Mouse (Mus musculus): ENCODE measurements at regions not wholly inside any gene's neighbourhood (a gene's known extent, or its start where the extent isn't known, plus 50 kb on each side); places are given as distances from the start of the nearest gene placed in this dataset.

- no peak for DNase-seq
Observed at GRCm38 (mm10) chr17:84107946-84108686, 79.6 kb downstream of the Zfp36l2 start.

- DNase-seq: no peak
Observed at GRCm38 (mm10) chr17:84107497-84107896, 80.2 kb downstream of the Zfp36l2 start.

DNA sequence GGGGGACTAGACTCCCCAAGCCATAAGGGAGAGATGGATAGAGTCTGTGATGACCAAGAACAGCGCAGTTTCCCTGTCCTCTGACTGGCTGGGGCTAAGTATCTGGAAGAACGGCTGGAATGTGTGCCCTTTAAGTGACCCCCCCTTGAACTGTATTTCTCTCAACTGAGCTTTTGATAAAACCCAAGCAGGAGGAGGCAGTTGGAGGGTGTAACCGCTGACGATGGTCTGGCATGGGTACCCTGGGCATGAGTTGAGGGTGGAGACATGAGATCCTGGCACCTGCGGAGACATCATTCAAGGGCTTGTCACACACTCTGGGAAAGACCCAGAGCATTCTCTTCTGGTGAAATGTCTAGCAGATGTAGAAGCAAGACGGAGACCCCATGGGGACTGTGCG, 83.5 kb downstream of the Zfp36l2 start:
- no peak for DNase-seq

- no peak for DNase-seq
Observed at GRCm38 (mm10) chr17:84103344-84103743, 84.4 kb downstream of the Zfp36l2 start.

- no peak for DNase-seq
Observed at GRCm38 (mm10) chr17:84101652-84102051, 86.1 kb downstream of the Zfp36l2 start.

DNA sequence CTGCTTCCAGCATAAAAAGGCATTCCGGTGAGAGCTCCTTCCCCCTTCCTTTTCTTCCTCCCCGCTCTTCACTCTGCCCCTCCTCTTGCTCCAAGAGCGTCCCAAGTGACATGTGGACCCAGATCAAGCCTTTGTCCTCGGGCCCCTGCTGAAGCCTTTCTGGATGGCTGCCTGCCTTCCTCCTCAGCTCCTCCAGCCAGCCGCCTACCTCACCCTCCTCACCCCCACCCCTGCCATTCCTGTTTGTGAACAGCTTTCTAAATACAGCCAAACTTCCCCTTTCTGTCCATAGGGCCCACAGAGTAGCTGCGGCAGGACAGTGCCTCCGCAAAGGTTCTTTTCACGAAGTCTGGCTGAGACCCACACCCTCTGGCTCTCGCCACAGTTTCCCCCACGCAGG, 87.2 kb downstream of the Zfp36l2 start:
- peak; percentile 49 for DNase-seq

DNA sequence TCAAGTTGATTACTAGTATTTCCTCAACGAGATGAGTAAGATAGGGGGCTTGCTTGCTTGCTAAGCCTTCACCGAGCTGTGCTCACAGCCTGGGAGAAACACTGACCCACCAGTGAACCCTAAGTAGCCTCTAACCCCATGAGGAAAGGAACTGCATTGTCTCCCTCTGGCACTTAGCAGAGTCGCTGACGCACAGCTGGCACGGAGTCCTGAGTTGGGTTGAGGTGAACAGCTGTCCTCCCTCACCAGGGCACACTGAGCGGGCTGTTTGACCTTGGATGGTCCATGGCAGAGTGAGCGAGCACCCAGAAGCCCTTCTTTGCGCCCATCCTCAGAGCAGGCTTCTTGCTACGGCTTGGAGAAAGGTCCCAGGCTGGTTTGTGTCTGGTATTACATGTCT, 88.0 kb downstream of the Zfp36l2 start:
- DNase-seq: peak; percentile 79

GRCm38 (mm10) chr17:84097871-84098430, 89.8 kb downstream of the Zfp36l2 start:
- DNase-seq: no peak

DNA sequence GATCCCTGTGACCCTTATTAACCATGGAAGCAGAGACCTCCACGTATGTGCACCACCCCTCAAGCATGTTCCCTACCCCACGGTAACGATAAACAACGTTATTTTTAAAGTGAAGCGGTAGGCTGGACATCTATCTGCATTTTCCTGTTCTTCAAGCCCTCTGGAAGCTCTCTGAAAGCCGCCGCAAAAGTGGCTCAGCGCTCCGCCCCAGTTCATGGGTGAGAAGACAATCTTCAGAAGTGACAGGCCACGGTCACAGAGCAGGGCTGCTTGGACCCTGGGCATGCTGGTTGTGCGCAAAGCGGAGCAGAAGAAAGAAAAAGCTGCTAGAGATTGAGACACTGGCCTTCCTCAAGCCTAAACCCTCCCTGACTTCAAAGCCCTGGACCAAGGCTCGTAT, 90.5 kb downstream of the Zfp36l2 start:
- DNase-seq: no peak

DNA sequence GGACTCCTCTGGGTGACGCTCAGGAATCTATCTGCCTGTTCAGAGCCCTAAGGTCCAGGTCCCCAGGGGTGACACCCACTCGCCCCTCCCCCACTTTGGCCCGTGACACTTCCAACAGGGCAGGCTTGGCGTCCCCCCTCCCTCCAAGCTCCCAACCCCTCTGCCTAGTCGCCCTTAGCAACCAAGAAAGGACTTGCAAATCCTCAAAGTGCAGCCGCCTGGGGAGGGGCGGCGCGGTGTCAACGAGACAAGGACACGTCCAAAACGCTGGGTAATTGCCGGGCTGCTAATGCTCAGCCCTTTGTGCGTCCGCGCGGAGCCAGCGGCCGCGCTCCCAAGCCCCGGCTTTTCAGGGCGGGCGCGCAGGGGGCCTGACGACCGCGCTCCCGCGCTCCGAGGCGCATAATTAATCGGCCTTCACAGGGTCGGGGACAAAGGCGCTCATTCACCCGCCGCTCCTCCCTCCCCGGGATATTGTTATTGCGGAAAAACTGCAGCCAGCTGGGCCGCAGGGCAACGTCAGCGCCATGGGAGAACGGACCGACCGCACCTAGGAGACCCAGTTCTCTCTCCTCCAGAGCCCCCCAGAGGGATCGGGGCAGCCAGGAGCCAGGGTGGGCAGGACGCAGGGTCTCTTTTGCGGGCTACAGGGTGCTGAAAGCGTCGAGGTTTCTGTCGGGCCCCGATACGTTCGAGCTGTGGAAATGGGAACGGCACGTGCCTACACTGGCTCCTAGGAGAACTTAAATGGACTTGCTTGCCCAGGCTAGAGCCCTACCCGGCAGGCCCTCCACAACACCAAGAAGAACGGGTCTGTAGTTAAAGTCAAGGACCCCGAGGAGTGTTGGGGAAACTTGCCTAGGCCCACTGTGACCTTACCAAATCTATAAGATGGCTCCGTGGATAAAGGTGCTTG, 91.1 kb downstream of the Zfp36l2 start:
- DNase-seq: peak; percentile 73

- no peak for DNase-seq
Observed at GRCm38 (mm10) chr17:84095829-84096228, 91.9 kb downstream of the Zfp36l2 start.

GRCm38 (mm10) chr17:84095089-84095488, 92.7 kb downstream of the Zfp36l2 start:
- no peak for DNase-seq

DNA sequence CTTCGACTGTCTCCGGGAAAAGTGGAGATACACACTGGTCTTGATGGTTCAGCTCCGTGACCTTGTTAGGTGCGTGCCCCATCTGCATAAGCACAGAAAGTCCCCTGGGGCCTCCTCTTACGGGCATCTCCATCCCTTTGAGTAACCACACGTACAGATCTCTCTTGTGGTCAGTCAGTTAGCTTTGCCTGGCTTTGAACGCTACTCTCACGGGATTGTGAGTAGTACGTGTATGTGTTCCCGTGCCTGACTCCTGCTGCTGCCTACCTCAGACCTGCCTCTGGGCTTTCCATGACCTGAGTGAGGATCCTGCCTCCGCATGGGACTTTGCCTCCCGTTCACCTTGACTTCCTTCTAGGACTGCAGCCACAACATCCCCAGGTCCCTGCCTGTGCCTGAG, 101.4 kb downstream of the Zfp36l2 start:
- peak; percentile 34 for DNase-seq

- peak; percentile 51 for DNase-seq
Observed at GRCm38 (mm10) chr17:84085721-84086120, 102.0 kb downstream of the Zfp36l2 start.

DNA sequence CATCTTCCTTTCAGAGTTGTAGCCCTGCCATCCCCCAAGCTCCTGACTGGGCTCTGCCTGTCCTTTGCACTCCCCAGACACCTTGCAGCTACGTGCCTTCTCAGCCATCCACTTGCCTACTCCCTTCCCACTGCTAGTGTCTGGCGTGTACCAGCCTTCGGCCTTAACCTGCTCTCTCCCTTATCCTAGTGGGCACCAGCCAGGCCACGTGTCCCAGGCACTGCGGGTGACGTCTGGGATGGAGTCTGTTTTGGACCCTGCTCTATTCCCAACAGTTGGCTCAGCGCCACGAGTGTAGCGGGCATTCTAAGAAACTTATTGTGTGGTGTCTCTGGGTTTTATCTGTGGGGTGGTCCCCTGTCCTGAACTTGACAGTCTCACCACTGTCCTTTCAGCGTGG, 102.5 kb downstream of the Zfp36l2 start:
- DNase-seq: peak; percentile 69

GRCm38 (mm10) chr17:84083307-84084263, 104.2 kb downstream of the Zfp36l2 start:
- DNase-seq: peak; percentile 82

DNA sequence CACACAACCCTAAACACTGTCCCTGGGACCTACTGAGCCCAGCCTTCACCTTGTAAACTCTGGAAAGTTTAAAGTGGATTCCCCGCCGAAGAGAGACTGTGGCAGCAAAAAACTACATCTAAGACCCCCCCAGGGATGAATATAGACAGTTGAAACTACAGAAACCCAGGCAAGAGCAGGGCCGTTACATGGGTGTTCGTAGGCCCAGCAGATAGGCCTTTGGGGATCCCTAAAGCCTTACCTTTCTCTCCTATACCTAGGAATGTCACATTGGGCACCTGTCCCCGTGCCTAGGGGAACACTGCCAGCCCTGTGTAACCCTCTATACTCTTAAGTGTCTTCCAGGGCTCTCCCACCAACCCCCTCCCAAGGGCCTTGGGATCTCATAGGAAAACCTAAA, 105.2 kb downstream of the Zfp36l2 start:
- DNase-seq: no peak

DNA sequence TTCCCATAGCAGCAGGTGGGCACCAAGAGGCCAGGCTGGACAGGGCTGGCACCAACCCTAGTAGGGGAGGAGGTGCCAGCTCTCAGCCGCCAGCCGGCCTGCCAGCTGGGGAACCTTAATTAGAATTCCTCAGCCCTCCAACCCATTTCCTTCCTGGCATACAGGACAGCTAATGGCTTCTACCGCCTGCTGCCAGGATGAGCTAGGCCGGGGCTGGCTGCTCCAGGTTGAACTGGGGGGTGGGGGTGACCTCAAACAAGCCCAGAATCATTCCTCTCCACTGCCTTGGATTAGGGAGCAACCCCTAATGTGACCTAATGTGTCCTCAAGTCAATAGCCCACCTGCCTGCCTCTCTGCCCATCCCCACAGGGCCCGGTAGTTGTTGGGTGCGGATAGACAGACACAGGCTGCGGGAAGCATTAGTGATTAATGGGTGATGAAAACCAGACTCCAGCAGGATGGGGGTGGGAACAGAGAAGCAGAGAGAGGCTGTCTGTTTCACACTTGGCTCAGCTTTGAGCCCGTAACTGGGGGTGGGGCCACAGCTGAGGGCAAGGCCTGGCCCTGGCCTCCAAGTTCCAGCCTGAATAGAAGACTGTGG, 105.9 kb downstream of the Zfp36l2 start:
- peak; percentile 74 for DNase-seq

DNA sequence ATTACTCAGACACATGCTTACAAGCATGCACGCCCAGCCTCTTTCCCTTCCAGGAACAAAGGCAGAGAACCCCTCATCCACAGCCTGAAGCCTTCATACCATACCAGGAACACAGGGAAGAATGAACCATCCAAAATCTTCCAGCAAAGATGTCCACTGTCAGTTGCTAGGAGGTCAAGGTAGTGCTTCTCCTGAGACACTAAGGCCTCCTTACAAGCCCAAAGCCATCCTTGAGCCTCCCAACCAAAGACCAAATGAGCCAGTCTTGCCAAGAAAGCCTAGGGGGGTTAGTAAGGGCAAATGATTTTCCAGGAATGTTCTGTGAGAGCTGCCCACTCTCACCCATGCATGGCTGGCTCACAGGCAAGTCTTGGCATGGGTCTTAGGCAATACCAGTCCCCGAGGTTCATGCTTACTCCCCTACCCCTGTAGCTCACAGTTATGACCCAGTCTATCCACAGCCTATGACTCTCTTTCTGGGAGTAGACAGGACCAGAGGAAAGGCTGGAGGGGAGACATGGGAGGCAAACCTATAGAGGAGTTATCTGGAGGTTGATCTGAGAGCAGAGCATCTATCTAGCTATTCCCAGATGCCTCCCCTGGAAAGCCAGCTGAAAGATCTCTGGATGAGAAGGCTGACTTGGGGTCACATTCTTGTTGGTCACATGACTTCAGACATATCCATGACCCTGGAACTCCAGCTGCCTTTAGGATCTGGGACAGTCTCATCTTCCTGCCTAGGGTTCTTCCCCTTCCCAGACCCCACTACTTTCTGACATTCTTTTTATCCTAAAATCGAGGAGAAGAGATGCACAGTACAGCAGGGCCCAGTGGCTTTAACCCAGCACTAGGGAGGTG, 112.4 kb downstream of the Zfp36l2 start:
- no peak for DNase-seq

DNA sequence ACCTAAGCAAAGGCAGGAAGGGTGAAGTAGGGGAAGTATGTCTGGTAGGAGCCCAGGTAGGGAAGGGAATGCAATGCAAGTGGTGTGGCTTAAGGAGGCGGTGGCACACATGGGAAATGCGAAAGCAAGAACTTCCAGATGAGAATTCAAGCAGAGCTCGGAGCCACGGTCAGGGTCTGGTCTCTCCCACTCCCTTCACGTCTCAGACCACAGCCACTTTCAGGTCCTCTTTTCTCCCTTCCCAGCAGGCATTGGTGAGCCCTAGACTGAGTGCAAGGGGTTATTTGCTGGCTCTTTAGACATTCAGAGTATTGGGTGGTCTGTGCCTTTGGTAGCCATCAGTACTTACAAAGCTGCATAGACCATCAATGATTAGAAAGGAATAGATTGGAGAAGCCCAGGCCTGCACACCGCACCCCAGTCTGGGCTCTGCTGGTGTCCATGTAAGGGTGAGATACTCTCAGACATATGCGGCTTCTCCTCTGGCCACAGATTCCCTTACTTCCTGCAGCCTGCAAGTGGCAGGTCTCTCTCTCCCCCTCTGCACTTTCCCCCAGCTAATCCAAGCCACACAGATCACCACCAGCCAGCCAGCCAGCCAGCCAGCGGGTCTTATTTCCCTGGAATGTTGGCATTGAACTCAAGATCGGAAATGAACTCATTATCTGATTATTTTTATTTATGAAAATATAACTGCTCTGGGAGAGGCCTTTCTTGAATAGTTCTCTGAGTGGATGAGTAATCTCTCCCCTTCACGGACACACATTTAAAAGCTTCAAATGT, 113.6 kb downstream of the Zfp36l2 start:
- DNase-seq: no peak

Data from adrenal gland, postnatal 10 days (tissue).